Mouse (Mus musculus) heart, adult 8-10 months (tissue): Measurements from ENCODE around the gene Zfp784. TPM values are rescaled to one million over a fixed set of nuclear protein-coding genes. Genes with fewer than 3 reads are reported as not detected.

Source experiments
- DNase-seq: peaks from one replicate; pipeline ENCODE4 v3.0.0; 2022; ENCODE audit warnings: low spot score
- total RNA-seq, 4 experiments: library from RNA; stranded (reverse); gene quantifications; 2 replicates each; pipeline ENCODE4 v1.2.4; 2022

Gene Zfp784
- total RNA-seq, 4 experiments from 2014 or later = 4.9 to 7.4 (median 6.0) TPM

DNA sequence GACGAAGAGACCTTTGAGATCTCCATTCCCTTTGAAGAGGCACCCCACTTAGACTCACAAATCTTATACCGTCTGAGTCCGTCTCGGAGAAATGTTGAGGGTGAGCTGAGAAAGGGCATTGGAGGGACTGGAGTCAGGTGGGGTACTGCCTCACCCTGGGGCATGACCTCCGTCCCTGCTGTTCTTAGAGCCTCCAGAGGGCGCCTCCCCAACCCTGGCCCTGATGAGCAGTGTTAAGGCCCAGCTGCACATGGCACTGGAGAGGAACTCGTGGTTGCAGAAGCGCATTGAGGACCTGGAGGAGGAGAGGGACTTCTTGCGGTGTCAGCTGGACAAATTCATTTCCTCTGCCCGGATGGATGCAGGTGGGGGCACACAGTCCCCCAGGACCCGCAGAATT, 19.6 kb upstream of the Zfp784 start:
- no peak for DNase-seq

DNA sequence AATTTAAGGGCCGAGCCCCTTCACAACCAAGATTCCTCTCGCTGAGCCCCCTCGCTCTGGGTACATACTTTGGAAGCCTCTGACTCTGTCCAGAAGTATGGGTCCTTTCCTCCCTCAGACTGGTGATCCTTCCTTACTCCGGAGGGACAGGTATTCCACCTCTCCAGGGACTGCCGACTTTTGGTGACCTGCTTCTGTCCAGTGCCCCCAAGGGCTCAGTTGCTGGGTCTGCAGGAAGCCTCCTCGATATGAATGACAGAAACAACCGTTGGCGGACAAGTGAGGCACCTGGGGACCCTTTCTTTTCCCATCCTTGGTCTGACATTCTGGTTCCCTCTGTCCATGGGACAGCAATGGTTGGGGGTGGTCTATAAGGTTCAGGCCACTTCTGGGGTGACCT, 19.1 kb upstream of the Zfp784 start:
- DNase-seq = no peak

DNA sequence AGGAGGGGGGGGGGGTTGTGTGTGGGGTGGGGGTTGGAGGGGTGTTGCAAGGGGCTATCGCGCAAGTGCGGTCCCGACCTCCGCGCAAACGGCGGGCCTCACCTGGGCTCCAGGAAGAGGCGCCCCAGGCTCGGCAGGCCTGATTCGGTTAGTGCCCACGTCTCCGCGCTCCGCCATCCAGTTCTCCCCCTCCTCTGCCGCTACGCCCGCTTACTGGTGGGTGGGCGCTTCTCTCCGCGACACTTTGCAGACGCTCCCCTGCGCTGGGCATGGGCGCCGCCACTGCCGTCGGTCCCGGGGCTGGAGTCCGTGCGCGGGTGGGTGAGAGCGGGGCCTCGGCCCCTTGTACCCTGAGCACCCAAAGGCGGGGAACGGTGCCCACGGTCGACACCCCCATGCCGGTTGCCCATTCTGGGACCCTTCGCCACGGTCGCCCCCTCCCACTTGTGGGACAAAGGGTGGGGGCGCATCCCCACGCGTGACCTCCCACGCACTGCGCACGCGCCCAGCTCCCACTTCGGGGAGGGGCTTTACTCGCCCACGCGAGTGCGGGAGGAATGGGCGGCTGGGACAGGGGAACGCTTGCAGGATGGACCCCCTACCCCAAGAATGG, 18.5 kb upstream of the Zfp784 start:
- DNase-seq = no peak

DNA sequence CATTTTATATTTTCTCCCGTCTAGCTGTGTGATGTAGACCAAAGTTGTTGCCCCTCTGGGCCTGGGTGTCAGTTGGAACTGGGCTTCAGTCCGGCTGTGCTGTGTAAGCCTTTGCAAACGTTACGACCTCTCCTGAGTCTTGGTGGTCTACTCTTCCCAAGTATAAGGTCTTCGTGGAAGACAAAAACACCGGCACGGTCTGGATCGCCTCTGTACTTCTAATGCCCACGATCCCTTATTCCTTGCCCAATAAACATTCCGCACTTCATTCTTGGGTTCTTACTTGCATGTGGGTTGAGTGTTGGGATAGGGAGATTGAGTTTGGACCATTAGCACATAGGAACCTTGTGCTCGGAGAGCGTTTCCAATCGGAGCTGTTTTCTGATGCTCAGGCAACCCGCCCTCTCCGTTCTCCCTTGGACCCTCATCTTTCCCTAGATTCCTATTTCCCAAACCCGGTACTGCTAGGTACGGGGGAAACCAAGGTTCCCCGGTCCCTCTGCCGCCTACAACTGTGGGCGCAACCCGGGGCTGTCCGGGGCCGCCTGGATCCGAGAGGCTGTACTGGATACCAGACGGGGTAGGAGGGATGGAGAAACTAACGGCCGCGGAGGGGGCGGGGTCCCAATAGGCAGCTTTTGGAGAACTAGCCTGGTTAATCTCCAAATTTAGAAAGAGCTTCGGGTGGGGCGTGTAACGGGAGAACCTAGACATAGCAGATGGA, 15.4 kb upstream of the Zfp784 start:
- DNase-seq = no peak

DNA sequence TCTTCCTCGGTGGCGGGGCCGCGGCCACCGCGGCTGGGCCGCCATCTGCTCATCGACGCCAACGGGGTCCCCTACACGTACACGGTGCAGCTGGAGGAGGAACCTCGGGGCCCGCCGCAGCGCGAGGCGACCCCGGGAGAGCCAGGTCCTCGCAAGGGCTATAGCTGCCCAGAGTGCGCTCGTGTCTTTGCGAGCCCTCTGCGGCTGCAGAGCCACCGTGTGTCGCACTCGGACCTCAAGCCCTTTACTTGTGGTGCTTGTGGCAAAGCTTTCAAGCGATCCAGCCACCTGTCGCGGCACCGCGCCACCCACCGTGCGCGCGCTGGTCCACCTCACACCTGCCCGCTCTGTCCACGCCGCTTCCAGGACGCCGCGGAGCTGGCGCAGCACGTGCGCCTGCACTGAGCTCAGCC, 14.7 kb upstream of the Zfp784 start:
- DNase-seq = no peak

DNA sequence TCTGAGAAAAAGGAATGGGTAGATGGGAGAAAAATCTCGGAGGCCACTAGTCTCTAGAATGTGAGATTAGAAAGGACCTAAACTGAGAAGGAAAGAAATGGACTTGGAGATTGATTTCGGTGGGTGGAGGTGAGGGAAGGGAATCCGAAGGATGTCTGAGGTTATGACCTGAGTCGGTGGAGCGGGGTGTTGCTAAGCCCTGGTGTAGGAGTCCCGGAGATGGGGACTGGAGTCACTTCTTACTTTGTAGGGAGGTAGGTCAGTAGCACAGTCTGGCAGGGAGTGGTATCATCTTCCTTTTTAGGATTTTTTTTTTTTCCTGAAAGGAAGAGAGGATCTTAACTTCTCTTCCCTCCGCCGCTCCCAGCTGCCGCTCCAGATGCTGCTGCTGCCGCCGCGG, 14.2 kb upstream of the Zfp784 start:
- no peak for DNase-seq

DNA sequence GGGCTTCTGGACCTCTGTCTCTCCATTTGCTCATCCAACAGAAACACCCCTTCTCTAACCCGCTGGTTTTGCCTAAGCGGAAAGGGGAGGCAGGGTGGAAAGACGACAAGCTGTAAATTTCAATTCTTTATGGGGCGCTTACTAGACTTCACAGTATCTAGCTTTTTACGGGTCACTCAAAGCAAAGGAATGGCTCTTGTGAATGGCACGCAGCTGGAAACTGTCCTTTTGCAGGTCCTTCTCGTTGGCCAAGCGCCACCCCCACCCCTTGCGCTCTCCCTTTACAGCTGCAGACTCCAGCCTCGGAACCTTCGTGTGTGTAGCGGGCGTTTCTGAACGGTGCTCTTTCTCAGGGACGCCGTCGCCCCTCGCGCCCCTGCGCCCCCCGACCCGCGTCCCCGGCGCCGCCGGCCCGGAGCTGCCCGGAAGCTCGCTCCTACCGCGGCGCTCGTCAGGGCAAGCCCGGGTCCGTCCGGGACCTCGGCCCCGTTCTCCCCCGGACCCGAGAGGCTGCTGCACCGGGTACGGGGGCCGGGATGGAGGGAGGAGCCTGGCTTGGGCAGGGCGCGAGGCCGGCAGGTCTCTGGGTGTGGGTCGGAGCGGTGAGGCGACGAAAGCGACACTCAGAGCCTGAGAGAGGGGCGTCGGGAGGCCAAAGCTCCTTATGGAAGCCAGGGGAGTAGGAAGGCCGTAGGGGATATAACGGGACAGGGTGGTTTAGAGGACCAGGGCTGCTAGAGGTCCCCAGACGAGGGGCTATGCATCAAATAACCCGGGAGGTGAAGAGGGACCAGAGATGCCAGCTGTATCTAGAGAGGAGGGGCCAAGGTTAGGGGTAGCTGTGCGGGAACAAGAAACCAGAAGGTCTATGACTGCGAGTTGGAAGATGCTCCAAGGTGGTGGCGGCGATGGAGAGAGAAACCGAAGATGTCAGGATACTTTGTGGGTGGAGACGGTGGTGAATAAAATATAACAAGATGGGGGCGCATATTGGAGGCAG, 13.2 kb upstream of the Zfp784 start, which contains the start of gene Zfp580:
Zfp580 (plus strand) TSS at position 346 of the 1,000 bp plus-strand sequence.
- DNase-seq = peak; percentile 64

DNA sequence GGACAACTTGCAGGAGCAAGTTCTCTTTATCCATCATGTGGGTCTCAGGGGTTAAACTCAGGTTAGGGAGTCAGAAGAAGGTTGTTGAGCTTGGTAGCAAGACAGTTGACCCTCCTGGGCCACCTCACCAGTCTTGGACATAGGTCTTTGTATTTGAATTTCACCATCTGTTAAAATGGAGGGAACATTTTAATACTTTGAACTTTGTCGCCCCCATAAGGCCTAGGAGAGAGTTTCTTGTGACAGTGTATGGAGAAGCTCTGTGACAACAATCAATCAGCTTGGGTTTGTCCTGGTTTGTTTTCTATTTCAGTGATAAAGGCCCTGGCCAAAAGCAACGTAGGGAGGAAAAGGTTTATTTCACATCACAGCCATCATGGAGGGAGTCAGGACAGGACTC, 9.1 kb upstream of the Zfp784 start:
- DNase-seq = peak; percentile 41

DNA sequence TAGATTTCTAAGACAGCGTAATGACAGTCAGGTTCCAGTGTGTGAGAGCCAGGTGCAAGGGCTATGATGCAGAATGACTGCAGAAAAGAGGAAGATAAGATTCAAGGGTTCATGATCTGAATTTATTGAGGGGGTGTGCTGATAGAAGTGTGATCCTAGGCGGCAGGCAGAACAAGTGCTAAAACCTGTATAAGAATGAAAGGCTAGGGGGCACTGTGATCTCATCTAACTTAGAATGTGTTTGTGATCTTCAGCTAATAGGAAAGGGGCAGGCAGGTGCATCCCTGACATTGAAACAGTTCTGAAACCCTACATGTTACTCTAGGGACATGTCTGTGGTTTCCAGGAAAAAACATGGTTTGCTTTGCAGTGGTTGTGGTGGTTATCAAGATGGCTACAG, 7.9 kb upstream of the Zfp784 start:
- no peak for DNase-seq

DNA sequence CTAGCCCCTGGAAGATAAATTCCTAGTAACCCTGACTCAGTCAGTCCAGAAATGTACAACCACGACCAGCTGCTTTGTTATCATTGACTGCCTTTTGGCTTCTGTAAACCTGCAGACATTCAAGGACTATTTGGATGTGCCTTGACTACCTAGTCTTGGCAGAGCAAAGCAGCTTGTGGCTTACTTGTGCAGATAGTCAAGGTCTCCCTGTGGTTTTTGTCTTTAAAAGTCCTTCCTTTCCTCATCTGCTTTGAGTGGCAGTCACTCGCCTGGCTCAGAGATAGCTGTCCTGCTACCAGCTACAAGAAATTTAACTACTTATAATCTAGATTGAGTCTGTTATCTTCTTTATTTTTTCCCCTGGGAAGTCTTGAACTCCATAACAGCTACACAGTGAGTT, 6.7 kb upstream of the Zfp784 start:
- no peak for DNase-seq

DNA sequence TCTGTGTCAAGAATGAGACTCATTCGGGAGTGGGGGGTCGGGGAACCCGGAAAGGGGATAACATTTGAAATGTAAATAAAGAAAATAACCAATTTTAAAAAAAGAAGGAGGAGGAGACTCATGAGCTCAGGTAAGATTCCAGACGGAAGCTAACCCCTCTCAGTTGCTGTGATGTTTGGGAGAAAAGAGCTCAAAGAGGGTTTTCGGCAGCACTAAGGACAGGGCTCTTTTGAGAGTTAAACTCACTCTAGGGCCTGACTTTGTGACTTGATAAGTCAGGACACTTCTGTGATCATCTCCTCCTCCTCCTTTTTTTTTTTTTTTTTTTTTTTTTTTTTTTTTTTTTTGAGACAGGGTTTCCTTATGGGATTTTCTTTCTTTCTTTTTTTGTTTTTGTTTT, 694 bp upstream of the Zfp784 start:
- DNase-seq = no peak

DNA sequence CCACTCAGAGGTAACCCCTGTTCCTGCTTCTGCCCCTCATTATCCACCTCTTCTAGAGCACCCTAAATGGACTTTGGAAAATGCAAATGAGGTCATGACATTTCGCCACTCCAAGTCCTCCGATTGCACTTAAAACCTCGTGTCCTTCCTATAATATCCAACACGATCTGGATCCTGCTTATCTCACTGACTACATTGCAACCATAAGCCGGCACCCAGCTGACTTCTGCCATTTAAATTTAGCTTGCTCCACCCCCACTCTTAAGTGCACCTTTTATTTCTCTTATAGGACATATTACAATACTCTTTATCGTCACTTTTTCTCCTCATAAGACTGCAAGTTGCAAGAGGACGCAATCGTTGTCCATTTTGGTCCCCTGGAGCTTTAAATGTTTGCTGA, 779 bp downstream of the Zfp784 start:
- DNase-seq = no peak

DNA sequence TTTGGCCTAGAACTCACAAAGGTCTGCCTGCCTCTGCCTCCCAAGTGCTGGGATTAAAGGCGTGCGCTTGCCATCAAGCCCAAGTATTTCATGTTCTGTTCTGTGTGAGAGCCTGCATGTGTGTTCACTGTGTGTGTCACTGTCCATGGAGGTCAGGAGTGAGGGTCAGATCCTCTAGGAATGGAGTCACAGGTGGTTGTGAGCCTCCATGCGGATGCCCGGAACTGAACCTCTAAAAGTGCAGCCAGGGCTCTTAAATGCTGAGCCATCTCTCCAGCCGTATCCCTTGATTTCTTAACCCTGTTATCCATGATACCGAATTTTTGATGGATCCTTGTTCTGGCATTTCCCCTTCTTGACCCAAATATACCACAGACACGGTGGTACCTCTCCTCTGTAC, 1.2 kb downstream of the Zfp784 start:
- DNase-seq = no peak

DNA sequence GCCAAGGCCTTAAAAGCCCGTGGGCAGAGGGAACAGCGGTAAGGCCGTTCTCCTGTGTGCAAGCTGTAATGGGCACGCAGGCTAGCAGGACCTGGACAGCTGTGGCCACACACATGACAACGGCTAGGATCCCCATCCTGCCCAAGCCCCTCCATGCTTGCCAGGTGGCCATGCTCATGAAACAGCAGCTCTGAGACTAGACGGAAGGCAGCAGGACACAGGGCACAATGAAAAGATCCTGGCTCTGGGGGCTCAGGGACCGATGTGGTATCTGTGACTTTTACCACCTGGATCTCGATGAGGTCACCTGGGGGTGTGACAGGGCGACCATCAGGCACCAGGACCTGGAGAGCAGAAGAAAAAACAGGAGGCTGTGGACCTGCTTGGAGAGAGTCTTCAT, 2.1 kb downstream of the Zfp784 start:
- no peak for DNase-seq

DNA sequence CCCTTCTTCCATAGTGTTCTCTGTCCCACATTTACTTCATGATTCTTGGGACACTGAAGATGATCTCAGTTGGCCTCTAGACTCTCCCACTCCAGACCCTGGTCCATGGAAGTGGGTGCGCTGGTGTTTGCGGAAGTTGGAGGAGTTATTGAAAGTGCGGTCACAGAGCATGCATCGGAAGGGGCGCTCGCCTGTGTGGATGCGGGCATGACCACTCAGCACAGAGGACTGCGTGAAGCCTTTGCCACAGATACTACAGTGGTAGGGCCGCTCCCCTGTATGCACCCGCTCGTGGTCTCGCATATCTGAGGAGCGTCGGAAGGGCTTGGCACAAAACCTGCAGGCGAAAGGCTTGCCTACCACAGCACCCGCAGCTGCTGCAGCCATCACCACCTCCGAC, 2.6 kb downstream of the Zfp784 start:
- no peak for DNase-seq

DNA sequence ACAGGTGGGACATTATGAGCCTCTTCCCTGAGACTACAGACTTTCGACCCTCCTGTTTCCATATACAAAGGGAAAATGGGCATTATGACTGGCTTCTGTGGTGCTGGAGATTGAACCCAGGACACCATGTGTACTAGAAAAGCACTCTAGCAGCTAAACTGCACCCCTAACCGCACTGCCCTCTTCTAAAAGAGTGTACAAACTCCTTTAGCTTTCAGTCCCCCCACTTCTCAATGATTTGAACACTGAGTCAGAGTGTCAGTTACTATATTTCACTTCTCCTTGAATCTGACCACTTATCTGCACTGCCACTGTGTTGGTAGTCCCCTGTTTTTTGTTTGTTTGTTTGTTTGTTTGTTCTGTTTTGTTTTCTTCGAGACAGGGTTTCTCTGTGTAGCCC, 4.4 kb downstream of the Zfp784 start, which contains the start of gene 4632433K11Rik:
4632433K11Rik (plus strand) TSS at position 301 of the 400 bp plus-strand sequence.
- DNase-seq = no peak

DNA sequence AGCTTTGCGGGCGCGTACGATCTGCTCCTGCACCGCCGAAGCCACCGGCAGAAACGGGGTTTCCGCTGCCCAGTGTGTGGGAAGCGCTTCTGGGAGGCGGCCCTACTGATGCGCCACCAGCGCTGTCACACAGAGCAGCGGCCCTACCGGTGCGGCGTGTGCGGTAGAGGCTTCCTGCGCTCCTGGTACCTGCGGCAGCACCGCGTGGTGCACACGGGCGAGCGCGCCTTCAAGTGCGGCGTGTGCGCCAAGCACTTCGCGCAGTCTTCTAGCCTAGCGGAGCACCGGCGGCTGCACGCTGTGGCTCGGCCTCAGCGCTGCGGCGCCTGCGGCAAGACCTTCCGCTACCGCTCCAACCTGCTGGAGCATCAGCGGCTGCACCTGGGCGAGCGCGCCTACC, 6.8 kb downstream of the Zfp784 start:
- no peak for DNase-seq

DNA sequence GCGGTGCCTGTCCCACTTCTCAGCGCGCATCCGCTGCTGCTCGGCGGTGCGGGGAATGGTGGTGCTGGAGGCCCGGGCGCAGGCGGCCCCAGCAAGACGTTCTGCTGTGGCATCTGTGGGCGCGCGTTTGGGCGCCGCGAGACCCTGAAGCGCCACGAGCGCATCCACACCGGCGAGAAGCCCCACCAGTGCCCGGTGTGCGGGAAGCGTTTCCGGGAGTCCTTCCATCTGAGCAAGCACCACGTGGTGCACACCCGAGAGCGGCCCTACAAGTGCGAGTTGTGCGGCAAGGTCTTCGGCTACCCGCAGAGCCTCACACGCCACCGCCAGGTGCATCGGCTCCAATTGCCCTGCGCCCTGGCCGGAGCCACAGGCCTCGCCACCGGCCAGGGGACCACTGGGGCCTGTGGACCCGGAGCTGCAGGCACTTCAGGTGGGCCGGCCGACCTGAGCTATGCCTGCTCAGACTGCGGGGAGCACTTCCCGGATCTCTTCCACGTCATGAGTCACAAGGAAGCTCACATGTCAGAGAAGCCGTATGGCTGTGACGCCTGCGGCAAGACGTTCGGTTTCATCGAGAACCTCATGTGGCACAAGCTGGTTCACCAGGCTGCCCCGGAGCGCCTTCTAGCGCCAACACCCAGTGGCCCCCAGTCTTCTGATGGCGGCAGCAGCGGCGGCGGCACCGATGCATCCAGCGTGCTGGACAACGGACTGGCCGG, 7.5 kb downstream of the Zfp784 start:
- DNase-seq = no peak

DNA sequence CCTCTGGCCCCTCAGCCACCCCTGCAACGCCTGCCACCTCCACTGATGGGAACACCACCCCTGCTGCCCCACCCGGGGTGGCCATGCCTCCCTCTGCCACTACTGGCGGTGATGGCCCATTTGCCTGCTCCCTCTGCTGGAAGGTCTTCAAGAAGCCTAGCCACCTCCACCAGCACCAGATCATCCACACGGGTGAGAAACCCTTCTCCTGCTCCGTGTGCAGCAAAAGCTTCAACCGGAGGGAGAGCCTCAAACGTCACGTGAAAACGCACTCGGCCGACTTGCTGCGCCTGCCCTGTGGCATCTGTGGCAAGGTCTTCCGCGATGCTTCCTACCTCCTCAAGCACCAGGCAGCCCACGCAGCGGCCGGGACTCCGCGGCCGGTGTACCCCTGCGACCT, 8.3 kb downstream of the Zfp784 start:
- no peak for DNase-seq

DNA sequence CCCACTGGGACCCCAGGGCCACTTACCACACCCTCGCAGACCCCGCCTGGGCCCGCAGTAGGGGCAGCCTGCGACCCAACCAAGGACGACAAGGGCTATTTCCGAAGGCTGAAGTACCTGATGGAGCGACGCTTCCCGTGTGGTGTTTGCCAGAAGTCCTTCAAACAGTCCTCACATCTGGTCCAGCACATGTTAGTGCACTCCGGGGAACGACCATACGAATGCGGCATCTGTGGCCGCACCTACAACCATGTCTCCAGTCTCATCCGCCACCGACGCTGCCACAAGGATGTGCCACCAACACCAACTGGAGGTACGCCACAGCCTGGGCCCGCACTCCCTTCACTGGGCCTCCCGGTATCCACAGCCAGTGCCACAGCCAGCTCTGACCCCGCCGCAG, 8.7 kb downstream of the Zfp784 start:
- no peak for DNase-seq

DNA sequence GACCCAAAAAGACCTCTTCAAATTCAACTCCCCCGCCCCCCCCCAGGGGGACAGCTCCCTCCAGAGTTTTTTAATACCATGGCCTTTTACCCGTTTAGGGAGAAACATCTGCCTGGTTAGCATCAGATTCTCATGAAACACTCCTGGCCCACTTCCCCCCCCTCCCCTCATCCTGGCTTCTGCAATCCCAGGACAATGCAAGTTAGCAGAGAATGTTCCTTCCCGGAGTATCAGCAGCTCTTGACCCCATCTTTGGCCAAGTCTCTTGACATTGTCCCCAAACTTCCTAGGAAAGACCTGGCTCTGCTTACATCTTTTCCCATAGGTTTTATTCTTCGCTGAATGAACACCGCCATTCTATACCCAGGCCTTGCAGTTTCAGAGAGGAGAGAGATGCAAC, 17.0 kb downstream of the Zfp784 start:
- no peak for DNase-seq

DNA sequence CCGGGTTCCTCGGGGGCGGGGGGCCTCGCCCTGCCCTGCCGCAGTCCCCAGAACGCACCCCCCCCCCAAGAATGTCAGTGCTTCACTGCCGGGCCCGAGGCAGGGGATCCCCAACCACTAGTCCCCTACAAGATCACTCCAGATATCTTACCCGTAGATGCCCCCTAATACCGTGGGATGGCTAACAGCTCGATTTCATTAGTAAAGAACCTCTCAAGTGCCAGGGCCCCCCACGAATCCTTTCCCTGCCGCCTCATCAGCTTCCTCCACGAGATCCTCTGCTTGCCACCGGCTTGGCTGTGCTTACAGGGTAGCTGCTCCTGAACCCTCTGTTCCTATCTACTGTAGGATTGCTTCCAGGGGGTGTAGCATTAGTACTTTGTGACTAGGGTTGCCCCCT, 17.6 kb downstream of the Zfp784 start:
- no peak for DNase-seq
